Mouse (Mus musculus): ENCODE measurements at regions not wholly inside any gene's neighbourhood (a gene's known extent, or its start where the extent isn't known, plus 50 kb on each side); places are given as distances from the start of the nearest gene placed in this dataset.

DNA sequence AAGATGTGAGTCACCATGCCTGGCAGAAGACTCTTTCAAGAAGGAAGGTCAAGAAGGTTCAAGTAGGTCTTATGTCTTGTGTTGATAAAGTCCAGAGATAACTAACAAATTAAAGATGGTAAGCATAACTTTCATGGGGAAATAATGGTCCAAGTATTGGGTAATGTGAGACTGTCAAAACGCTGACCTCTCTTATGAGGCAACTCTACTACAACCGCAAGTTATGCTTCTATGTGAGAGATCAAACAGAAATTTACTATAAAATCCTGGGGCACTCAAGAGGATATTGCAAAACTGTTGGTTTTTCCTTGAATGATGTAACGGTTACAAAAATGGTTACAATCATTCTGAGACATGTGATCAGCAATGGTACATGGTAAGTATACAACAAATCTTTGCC, 192.6 kb upstream of the Kit start:
- Histone ChIP-seq H3K36me3 (ENCODE audit: control insufficient read depth, insufficient read depth, low read length) (no peaks in the 10 kb centered on the region), H3K4me3 (no peak overlapping the region), H3K4me1 (ENCODE audit: control insufficient read depth, insufficient read depth, low read length) (no peaks in the 10 kb centered on the region), H3K9ac (ENCODE audit: low read depth, low read length) (no peak overlapping the region), H3K79me2 (replicated peaks; ENCODE audit: control insufficient read depth, insufficient read depth, low read length) (no peaks in the 10 kb centered on the region), H3K27ac (no peak overlapping the region), H3K27me3 (ENCODE audit: control insufficient read depth, insufficient read depth, low read length) (no peaks in the 10 kb centered on the region)
- 91% methylated on average over 3 of the region's 3 CpGs for WGBS
- DNase-seq = no peak
- intact Hi-C loops (cut with DNase I) = no loop called here
- no peak for TF ChIP-seq POLR2A (IDR thresholded peaks at IDR 0.05; ENCODE audit: insufficient read depth, low read depth, low read length)
- TF ChIP-seq EP300 (IDR thresholded peaks at IDR 0.05; ENCODE audit: insufficient read depth, low read depth, low read length) = no peak
- TF ChIP-seq CTCF (IDR thresholded peaks at IDR 0.05) = no peak

DNA sequence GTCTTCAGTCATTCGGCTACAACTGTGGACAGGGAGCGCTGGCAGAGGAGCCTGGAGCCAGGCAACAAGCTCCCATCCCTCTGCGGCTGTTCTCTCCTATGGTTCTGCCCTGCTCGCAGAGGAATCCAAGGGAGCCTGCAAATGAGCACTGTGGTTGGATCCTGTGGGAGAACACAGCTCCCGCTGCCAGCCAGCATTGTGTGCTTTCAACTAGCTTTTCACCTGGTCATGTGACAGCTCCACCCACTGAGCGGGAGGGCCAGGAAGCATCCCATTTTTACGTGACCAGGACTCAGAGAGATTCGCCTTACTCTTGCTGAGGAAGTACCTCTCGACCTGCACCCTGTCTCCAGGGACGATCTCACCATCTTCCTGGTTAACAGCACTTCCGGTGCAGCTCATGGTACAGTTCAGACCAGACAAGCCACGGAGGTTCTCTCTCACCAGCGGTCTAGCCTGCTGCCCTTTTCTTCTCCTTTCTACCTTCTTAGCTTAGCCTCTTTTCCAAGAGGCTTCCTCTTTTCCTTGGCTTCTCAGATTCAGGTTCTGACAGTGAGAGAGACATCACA, 186.7 kb upstream of the Kit start:
- no peak for DNase-seq

GRCm38 (mm10) chr5:75388699-75389260, 185.9 kb upstream of the Kit start:
- Histone ChIP-seq H3K27ac (no peak overlapping the region), H3K79me2 (replicated peaks; ENCODE audit: control insufficient read depth, insufficient read depth, low read length) (no peaks in the 10 kb centered on the region), H3K4me1 (ENCODE audit: control insufficient read depth, insufficient read depth, low read length) (no peaks in the 10 kb centered on the region), H3K4me3 (no peak overlapping the region), H3K36me3 (ENCODE audit: control insufficient read depth, insufficient read depth, low read length) (no peaks in the 10 kb centered on the region), H3K9ac (ENCODE audit: low read depth, low read length) (no peak overlapping the region), H3K27me3 (ENCODE audit: control insufficient read depth, insufficient read depth, low read length) (no peaks in the 10 kb centered on the region)
- WGBS = 83% methylated on average over 7 of the region's 7 CpGs
- intact Hi-C loops (cut with DNase I) = no loop called here
- DNase-seq = no peak
- TF ChIP-seq CTCF (IDR thresholded peaks at IDR 0.05) = no peak
- no peak for TF ChIP-seq EP300 (IDR thresholded peaks at IDR 0.05; ENCODE audit: insufficient read depth, low read depth, low read length)
- no peak for TF ChIP-seq POLR2A (IDR thresholded peaks at IDR 0.05; ENCODE audit: insufficient read depth, low read depth, low read length)

More for the DNA sequence above, 186.7 kb upstream of the Kit start:
- 39% methylated on average over 13 of the region's 13 CpGs for WGBS
- Histone ChIP-seq H3K9ac (ENCODE audit: low read depth, low read length) (no peak overlapping the region), H3K4me3 (no peak overlapping the region), H3K79me2 (replicated peaks; ENCODE audit: control insufficient read depth, insufficient read depth, low read length) (no peaks in the 10 kb centered on the region), H3K27me3 (ENCODE audit: control insufficient read depth, insufficient read depth, low read length) (no peaks in the 10 kb centered on the region), H3K36me3 (ENCODE audit: control insufficient read depth, insufficient read depth, low read length) (no peaks in the 10 kb centered on the region), H3K27ac (no peak overlapping the region), H3K4me1 (ENCODE audit: control insufficient read depth, insufficient read depth, low read length) (no peaks in the 10 kb centered on the region)
- TF ChIP-seq EP300 (IDR thresholded peaks at IDR 0.05; ENCODE audit: insufficient read depth, low read depth, low read length) = no peak
- TF ChIP-seq POLR2A (IDR thresholded peaks at IDR 0.05; ENCODE audit: insufficient read depth, low read depth, low read length) = no peak
- TF ChIP-seq CTCF (IDR thresholded peaks at IDR 0.05) = no peak
- intact Hi-C loops (cut with DNase I) = no loop called here

GRCm38 (mm10) chr5:75389433-75389971, 185.2 kb upstream of the Kit start:
- Histone ChIP-seq H3K9ac (ENCODE audit: low read depth, low read length) (no peak overlapping the region), H3K27me3 (ENCODE audit: control insufficient read depth, insufficient read depth, low read length) (no peaks in the 10 kb centered on the region), H3K79me2 (replicated peaks; ENCODE audit: control insufficient read depth, insufficient read depth, low read length) (no peaks in the 10 kb centered on the region), H3K4me3 (no peak overlapping the region), H3K4me1 (ENCODE audit: control insufficient read depth, insufficient read depth, low read length) (no peaks in the 10 kb centered on the region), H3K27ac (no peak overlapping the region), H3K36me3 (ENCODE audit: control insufficient read depth, insufficient read depth, low read length) (no peaks in the 10 kb centered on the region)
- intact Hi-C loops (cut with DNase I) = no loop called here
- WGBS = 78% methylated on average over 7 of the region's 7 CpGs
- no peak for DNase-seq
- no peak for TF ChIP-seq CTCF (IDR thresholded peaks at IDR 0.05)
- TF ChIP-seq EP300 (IDR thresholded peaks at IDR 0.05; ENCODE audit: insufficient read depth, low read depth, low read length) = no peak
- TF ChIP-seq POLR2A (IDR thresholded peaks at IDR 0.05; ENCODE audit: insufficient read depth, low read depth, low read length) = no peak

DNA sequence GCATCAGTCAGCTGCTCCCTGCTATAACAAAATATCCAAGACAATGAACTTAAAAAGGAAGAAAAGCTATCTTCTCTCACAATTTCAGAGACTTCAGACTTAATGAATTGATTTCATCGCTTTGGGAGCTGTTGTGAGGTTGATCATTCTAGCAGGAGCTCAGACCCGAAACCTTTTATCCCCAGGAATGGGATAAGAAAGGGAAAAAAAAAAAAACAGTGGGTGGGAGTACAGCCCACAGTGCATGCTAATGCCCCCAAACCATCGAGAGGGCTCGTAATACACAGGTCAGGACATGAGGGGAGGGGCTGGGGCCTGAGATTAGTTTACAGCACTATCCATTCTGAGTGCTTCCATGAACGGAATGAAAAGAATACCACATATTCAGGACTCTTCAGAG, 175.9 kb upstream of the Kit start:
- 87% methylated on average over 5 of the region's 5 CpGs for WGBS

DNA sequence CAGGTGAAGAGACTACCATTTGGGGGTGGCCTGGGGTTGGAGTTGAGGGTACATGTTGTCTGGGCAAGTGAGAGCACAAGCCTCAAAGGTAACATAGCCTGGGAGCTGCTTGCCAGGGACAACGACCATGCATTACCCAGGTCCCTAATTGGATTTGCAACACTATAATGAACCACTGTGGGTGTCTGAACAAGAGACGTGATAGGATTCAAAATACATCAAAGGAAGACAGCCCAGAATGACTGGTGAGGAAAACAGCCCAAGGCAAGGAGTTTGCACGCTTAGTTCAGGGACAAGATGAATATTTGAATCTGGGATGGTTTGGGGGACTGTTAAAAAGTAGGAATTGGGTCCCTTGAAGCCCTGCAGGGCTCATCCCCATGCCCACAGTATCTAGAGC, 173.0 kb upstream of the Kit start:
- no peak overlapping the region for H3K27ac ChIP-seq
- H3K79me2 ChIP-seq (replicated peaks; ENCODE audit: control insufficient read depth, insufficient read depth, low read length) = no peaks in the 10 kb centered on the region
- H3K4me1 ChIP-seq (ENCODE audit: control insufficient read depth, insufficient read depth, low read length) = no peaks in the 10 kb centered on the region
- no peak overlapping the region for H3K4me3 ChIP-seq
- WGBS = 71% methylated on average over 3 of the region's 3 CpGs
- H3K9ac ChIP-seq (ENCODE audit: low read depth, low read length) = no peak overlapping the region
- intact Hi-C loops (cut with DNase I) = no loop called here
- TF ChIP-seq POLR2A (IDR thresholded peaks at IDR 0.05; ENCODE audit: insufficient read depth, low read depth, low read length) (no peak), EP300 (IDR thresholded peaks at IDR 0.05; ENCODE audit: insufficient read depth, low read depth, low read length) (no peak), CTCF (IDR thresholded peaks at IDR 0.05) (no peak)
- no peak for DNase-seq
- H3K27me3 ChIP-seq (ENCODE audit: control insufficient read depth, insufficient read depth, low read length) = no peaks in the 10 kb centered on the region
- H3K36me3 ChIP-seq (ENCODE audit: control insufficient read depth, insufficient read depth, low read length) = no peaks in the 10 kb centered on the region

More for the DNA sequence above, 175.9 kb upstream of the Kit start:
- H3K27ac ChIP-seq = no peak overlapping the region
- no peak overlapping the region for H3K9ac ChIP-seq (ENCODE audit: low read depth, low read length)
- no peaks in the 10 kb centered on the region for H3K79me2 ChIP-seq (replicated peaks; ENCODE audit: control insufficient read depth, insufficient read depth, low read length)
- TF ChIP-seq EP300 (IDR thresholded peaks at IDR 0.05; ENCODE audit: insufficient read depth, low read depth, low read length) (no peak), POLR2A (IDR thresholded peaks at IDR 0.05; ENCODE audit: insufficient read depth, low read depth, low read length) (no peak), CTCF (IDR thresholded peaks at IDR 0.05) (no peak)
- H3K36me3 ChIP-seq (ENCODE audit: control insufficient read depth, insufficient read depth, low read length) = no peaks in the 10 kb centered on the region
- no peak overlapping the region for H3K4me3 ChIP-seq
- DNase-seq = no peak
- intact Hi-C loops (cut with DNase I) = no loop called here
- no peaks in the 10 kb centered on the region for H3K27me3 ChIP-seq (ENCODE audit: control insufficient read depth, insufficient read depth, low read length)
- H3K4me1 ChIP-seq (ENCODE audit: control insufficient read depth, insufficient read depth, low read length) = no peaks in the 10 kb centered on the region

Data from heart, adult 2 months (tissue).